Mouse (Mus musculus) activated CD4-positive, CD25-positive, alpha-beta regulatory T cell, adult 4 months (primary cell): Measurements from ENCODE around the gene Lgals9. TPM values are rescaled to one million over a fixed set of nuclear protein-coding genes. Genes with fewer than 3 reads are reported as not detected.

Experiments used
- ATAC-seq: one replicate; pipeline ENCODE4 v1.8.0; 2017
- polyA plus RNA-seq, 2 experiments: library from polyadenylated mRNA; unstranded; fragments of 100-300 nt; shearing (Covaris generic); gene quantifications; one replicate each; pipeline ENCODE4 v1.2.1; 2017

Lgals9 gene
- polyA plus RNA-seq, 2 experiments from 2014 or later, result 309 to 317 TPM

GRCm38 (mm10) chr11:78916410-78916809 is 68.3 kb downstream of the Lgals9 start:
- no peak for ATAC-seq

GRCm38 (mm10) chr11:78915473-78915872 is 69.3 kb downstream of the Lgals9 start:
- no peak for ATAC-seq

Other genes with a start within 250 kb of the Lgals9 start
- 10 to 100 TPM; 38.4 to 46.6 TPM for gene Ccnq, start 233.2 kb downstream of the Lgals9 start, polyA plus RNA-seq
- gene Lyrm9, start 158.4 kb downstream of the Lgals9 start, polyA plus RNA-seq, result 10 to 100 TPM; 26.4 to 33.4 TPM
- gene Nos2, start 64.2 kb downstream of the Lgals9 start, polyA plus RNA-seq, result not detected
- 1 to 10 TPM; 2.9 to 3.8 TPM for gene Ksr1, start 161.5 kb upstream of the Lgals9 start, polyA plus RNA-seq